Mouse (Mus musculus) thymus, adult 2 months (tissue): ENCODE measurements around the gene Slco4a1.

Experiments used
- CTCF ChIP-seq: fragments of 200-500 bp; IDR thresholded peaks from 2 replicates; pipeline ENCODE4 v1.5.1; 2012; ENCODE audit warnings: mild to moderate bottlenecking, control low read depth, low read length, moderate library complexity, borderline replicate concordance; ENCODE audit not compliant: control insufficient read depth, poor library complexity, insufficient read depth; ENCODE audit errors: extremely low read depth
- POLR2A ChIP-seq: fragments of 200-500 bp; IDR thresholded peaks from 2 replicates; pipeline ENCODE4 v1.6.1; 2012; ENCODE audit warnings: mild to moderate bottlenecking, low read length, control low read depth, moderate library complexity; ENCODE audit not compliant: control insufficient read depth, poor library complexity, insufficient read depth; ENCODE audit errors: extremely low read depth

DNA sequence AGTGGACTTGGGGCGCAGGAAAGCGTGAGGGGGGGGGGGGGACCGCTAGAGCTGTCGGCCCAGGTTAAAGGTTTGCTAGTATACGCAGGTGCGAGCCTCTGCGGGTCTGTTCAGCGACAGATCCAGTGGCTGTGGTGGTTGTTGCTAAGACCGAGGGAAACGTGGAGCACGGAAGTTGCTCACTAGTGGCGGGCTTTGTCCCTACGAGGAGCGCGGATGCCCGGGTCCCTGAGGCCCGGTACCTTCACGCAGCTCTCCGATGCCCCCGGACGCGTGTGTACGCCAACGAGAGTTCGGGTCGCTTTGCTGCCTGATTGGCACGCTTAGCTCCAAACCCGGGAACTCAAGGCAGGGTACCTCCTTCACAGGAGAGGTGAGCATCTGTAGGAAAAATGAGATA is 660 bp downstream of the Slco4a1 start:
- TF ChIP-seq POLR2A (no peak), CTCF (no peak)
